Mouse (Mus musculus): ENCODE measurements at regions not wholly inside any gene's neighbourhood (a gene's known extent, or its start where the extent isn't known, plus 50 kb on each side); places are given as distances from the start of the nearest gene placed in this dataset.

DNA sequence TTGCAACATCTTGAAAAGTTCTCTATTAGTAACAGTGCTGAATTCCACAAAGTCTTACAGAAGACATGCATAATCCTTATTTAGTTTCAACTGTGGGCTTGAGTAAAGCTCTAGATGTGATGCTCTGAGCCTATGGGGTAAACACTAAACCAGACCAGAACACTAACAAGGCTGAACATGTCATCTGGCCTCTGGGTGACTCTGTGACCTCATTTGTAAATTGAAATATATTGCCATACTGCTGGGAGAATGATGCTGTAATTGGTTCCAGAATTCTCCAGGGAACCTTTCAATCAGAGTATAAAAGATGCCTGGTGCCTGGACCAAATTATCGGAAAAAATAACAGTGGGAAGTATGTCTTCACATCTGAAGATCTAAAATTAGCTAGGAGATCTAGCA, 309.9 kb upstream of the Megf9 start:
- Histone ChIP-seq H3K4me2 (ENCODE audit: low read depth) (no peak overlapping the region), H3K9me3 (ENCODE audit: control insufficient read depth, low read length) (no peaks in the 10 kb centered on the region), H3K27me3 (ENCODE audit: control insufficient read depth, insufficient read depth, low read length) (no peaks in the 10 kb centered on the region), H3K9ac (replicated peaks) (no peak overlapping the region), H3K36me3 (replicated peaks; ENCODE audit: control insufficient read depth, insufficient read depth, low read depth) (no peaks in the 10 kb centered on the region), H3K4me1 (replicated peaks; ENCODE audit: control insufficient read depth in 2 of 2, insufficient read depth in 2 of 2, low read length in 1 of 2) (no peaks in the 10 kb centered on the region), H3K27ac (no peak overlapping the region), H3K4me3 (ENCODE audit: insufficient read depth in 1 of 2, low read depth in 2 of 2, low read length in 2 of 2) (no peak overlapping the region)
- no peak for DNase-seq (ENCODE audit: low read depth in 3 of 3, low spot score in 3 of 3)
- WGBS (ENCODE audit: insufficient replicate concordance) = 68% methylated on average over 1 of the region's 1 CpGs
- TF ChIP-seq CTCF (IDR thresholded peaks at IDR 0.05; ENCODE audit: low read depth) (no peak), EP300 (IDR thresholded peaks at IDR 0.05; ENCODE audit: low read depth) (no peak)
- no peak for ATAC-seq (ENCODE audit: insufficient read depth)

DNA sequence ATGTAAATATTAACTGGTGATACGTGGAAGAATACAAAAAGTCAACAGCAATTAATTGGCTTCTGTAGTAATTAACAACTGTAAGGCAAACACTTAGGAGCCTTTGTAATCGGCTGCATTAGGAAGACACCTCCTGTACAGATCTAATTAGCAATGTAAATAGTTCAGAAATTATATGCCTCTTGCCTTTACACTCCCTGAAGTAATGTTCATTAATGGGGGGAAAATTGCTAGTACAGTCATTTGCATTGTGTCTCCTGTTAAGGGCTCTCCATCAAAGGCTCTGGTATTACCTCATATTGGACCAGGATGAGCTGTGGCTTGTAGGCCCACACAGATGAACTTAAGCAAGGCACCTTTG, 276.1 kb upstream of the Megf9 start:
- Histone ChIP-seq H3K4me3 (ENCODE audit: insufficient read depth in 1 of 2, low read depth in 2 of 2, low read length in 2 of 2) (no peak overlapping the region), H3K4me1 (replicated peaks; ENCODE audit: control insufficient read depth in 2 of 2, insufficient read depth in 2 of 2, low read length in 1 of 2) (no peaks in the 10 kb centered on the region), H3K9ac (replicated peaks) (no peak overlapping the region), H3K27me3 (ENCODE audit: control insufficient read depth, insufficient read depth, low read length) (no peaks in the 10 kb centered on the region), H3K36me3 (replicated peaks; ENCODE audit: control insufficient read depth, insufficient read depth, low read depth) (no peaks in the 10 kb centered on the region), H3K4me2 (ENCODE audit: low read depth) (no peak overlapping the region), H3K9me3 (ENCODE audit: control insufficient read depth, low read length) (no peaks in the 10 kb centered on the region), H3K27ac (no peak overlapping the region)
- ATAC-seq (ENCODE audit: insufficient read depth) = no peak
- no peak for DNase-seq (ENCODE audit: low read depth in 3 of 3, low spot score in 3 of 3)
- 41% methylated on average over 2 of the region's 2 CpGs for WGBS (ENCODE audit: insufficient replicate concordance)
- no peak for TF ChIP-seq CTCF (IDR thresholded peaks at IDR 0.05; ENCODE audit: low read depth)
- TF ChIP-seq EP300 (IDR thresholded peaks at IDR 0.05; ENCODE audit: low read depth) = no peak

DNA sequence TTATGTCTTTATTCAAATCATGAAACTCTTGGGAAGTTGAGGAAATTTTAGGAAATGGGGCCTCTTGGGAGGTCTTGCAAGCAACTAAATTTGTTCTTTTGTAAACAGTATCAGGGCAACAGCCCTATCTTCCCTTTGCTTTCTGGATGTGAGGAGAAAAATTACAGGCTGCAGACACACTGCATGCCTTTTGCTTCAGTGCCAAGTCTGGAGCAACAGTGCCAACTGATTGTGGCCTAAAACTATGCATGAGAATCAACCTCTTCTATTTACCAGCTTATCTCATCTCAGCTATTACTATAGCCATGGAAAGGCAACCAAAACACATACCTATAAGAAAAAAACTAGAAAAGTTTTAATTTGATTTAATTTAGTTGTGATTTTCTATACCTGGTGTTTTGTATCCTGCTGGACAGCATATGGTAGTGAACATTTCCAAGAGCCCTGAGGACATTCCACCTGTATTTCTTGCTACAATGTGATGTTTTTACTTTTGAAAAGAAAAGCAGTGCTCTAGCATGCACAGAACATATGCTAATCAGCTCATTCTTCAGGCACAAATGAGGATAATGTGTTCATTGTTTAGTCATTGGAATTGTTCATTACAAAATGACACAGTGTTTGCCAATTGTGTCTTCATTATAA, 275.6 kb upstream of the Megf9 start:
- no peak overlapping the region for H3K4me3 ChIP-seq (ENCODE audit: insufficient read depth in 1 of 2, low read depth in 2 of 2, low read length in 2 of 2)
- DNase-seq (ENCODE audit: low read depth in 3 of 3, low spot score in 3 of 3) = no peak
- H3K27ac ChIP-seq = no peak overlapping the region
- H3K4me2 ChIP-seq (ENCODE audit: low read depth) = no peak overlapping the region
- TF ChIP-seq EP300 (IDR thresholded peaks at IDR 0.05; ENCODE audit: low read depth) = no peak
- TF ChIP-seq CTCF (IDR thresholded peaks at IDR 0.05; ENCODE audit: low read depth) = no peak
- H3K4me1 ChIP-seq (replicated peaks; ENCODE audit: control insufficient read depth in 2 of 2, insufficient read depth in 2 of 2, low read length in 1 of 2) = no peaks in the 10 kb centered on the region
- no peak for ATAC-seq (ENCODE audit: insufficient read depth)
- no peaks in the 10 kb centered on the region for H3K36me3 ChIP-seq (replicated peaks; ENCODE audit: control insufficient read depth, insufficient read depth, low read depth)
- H3K27me3 ChIP-seq (ENCODE audit: control insufficient read depth, insufficient read depth, low read length) = no peaks in the 10 kb centered on the region
- H3K9me3 ChIP-seq (ENCODE audit: control insufficient read depth, low read length) = no peaks in the 10 kb centered on the region
- no peak overlapping the region for H3K9ac ChIP-seq (replicated peaks)

DNA sequence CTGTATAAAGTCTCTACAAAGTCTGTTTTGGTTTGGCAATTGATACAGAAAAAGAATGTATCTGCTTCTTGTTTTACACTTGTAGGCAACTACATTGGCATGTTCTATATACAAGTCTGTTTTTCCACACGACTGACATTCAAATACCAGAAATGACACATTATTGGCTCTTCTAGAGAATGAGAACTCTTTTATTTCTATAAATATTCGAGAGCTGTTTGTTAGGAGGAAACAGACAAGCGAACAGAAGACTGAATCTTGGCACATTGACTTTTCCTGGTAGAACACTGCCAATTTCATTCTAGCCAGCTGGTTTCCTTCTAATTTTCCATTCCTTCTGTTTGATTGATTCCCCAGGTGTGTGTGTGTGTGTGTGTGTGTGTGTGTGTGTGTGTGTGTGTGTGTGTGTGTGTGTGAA, 270.1 kb upstream of the Megf9 start:
- H3K36me3 ChIP-seq (replicated peaks; ENCODE audit: control insufficient read depth, insufficient read depth, low read depth) = no peaks in the 10 kb centered on the region
- no peak for ATAC-seq (ENCODE audit: insufficient read depth)

GRCm38 (mm10) chr4:70798483-70798882, 263.7 kb upstream of the Megf9 start:
- Histone ChIP-seq H3K27ac (no peak overlapping the region), H3K36me3 (replicated peaks; ENCODE audit: control insufficient read depth, insufficient read depth, low read depth) (no peaks in the 10 kb centered on the region), H3K4me3 (ENCODE audit: insufficient read depth in 1 of 2, low read depth in 2 of 2, low read length in 2 of 2) (no peak overlapping the region), H3K27me3 (ENCODE audit: control insufficient read depth, insufficient read depth, low read length) (no peaks in the 10 kb centered on the region), H3K9ac (replicated peaks) (no peak overlapping the region), H3K4me2 (ENCODE audit: low read depth) (no peak overlapping the region), H3K4me1 (replicated peaks; ENCODE audit: control insufficient read depth in 2 of 2, insufficient read depth in 2 of 2, low read length in 1 of 2) (no peaks in the 10 kb centered on the region), H3K9me3 (ENCODE audit: control insufficient read depth, low read length) (no peaks in the 10 kb centered on the region)
- DNase-seq (ENCODE audit: low read depth in 3 of 3, low spot score in 3 of 3) (no peak), ATAC-seq (ENCODE audit: insufficient read depth) (no peak)
- 27% methylated on average over 1 of the region's 1 CpGs for WGBS (ENCODE audit: insufficient replicate concordance)
- TF ChIP-seq CTCF (IDR thresholded peaks at IDR 0.05; ENCODE audit: low read depth) = no peak

More for the DNA sequence above, 270.1 kb upstream of the Megf9 start:
- H3K4me3 ChIP-seq (ENCODE audit: insufficient read depth in 1 of 2, low read depth in 2 of 2, low read length in 2 of 2) = no peak overlapping the region
- 41% methylated on average over 3 of the region's 3 CpGs for WGBS (ENCODE audit: insufficient replicate concordance)
- H3K27me3 ChIP-seq (ENCODE audit: control insufficient read depth, insufficient read depth, low read length) = no peaks in the 10 kb centered on the region
- no peak overlapping the region for H3K9ac ChIP-seq (replicated peaks)
- no peaks in the 10 kb centered on the region for H3K4me1 ChIP-seq (replicated peaks; ENCODE audit: control insufficient read depth in 2 of 2, insufficient read depth in 2 of 2, low read length in 1 of 2)
- TF ChIP-seq CTCF (IDR thresholded peaks at IDR 0.05; ENCODE audit: low read depth) (no peak), EP300 (IDR thresholded peaks at IDR 0.05; ENCODE audit: low read depth) (no peak)
- H3K4me2 ChIP-seq (ENCODE audit: low read depth) = no peak overlapping the region
- no peak for DNase-seq (ENCODE audit: low read depth in 3 of 3, low spot score in 3 of 3)
- H3K9me3 ChIP-seq (ENCODE audit: control insufficient read depth, low read length) = no peaks in the 10 kb centered on the region
- H3K27ac ChIP-seq = no peak overlapping the region
